Mouse (Mus musculus): Measurements from ENCODE around the gene Ntm.

- no peak for TF ChIP-seq POLR2A (IDR thresholded peaks at IDR 0.05; ENCODE audit: borderline replicate concordance, control insufficient read depth, low read depth, low read length)
- no peak for TF ChIP-seq CTCF (IDR thresholded peaks at IDR 0.05; ENCODE audit: control insufficient read depth, insufficient read depth, low read length)
These were observed 235.2 kb downstream of the Ntm start for GRCm38 (mm10) chr9:29727540-29728432.

Data from bone marrow, adult 2 months (tissue).